Mouse (Mus musculus): ENCODE results near the gene Ldhd. TPM values are rescaled to one million over a fixed set of nuclear protein-coding genes. Genes with fewer than 3 reads are reported as not detected.

Gene Ldhd
- total RNA-seq, 4 experiments from 2014 or later: 10.6 to 11.4 (median 10.8) TPM

DNA sequence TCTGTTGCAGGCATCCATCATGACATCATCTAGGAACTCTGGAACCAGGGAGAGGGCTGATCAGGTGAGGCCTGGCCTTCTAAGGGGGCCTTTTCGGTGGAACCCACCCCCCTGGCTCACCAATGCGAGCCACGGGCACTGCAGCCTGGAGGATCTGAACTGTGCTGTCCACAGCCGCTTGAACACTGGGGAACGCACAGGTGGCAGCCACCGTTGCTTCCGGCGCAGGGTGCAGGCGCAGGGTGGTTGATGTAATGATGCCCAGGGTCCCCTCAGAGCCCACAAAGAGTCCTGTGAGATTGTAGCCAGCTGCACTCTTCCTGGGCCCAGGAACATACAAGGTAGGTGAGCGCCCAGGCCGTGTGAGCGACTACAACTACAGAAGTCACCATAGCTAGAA lies 1.8 kb downstream of the Ldhd start:
- no peak for DNase-seq (ENCODE audit: low spot score in 2 of 2)

DNA sequence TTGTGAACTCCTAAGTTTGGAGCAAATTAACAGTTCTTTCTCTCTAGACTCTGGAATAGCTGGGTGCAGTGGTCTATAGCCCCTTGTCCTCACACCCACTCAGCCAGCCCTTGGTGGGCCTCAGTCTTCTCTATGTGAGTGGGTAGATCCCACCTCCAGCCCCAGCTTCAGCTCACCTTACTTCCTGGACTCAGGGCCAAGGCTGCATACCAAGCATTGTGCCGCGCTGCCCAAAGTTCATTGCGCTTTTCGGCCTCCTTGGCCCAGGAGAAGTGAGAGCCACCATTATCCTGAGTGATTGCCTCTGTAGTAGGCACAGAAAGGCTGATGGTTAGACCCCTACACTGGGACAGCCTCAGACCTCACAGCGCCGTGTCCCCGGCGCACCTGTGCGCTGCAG lies 2.3 kb downstream of the Ldhd start:
- no peak for DNase-seq (ENCODE audit: low spot score in 2 of 2)

DNA sequence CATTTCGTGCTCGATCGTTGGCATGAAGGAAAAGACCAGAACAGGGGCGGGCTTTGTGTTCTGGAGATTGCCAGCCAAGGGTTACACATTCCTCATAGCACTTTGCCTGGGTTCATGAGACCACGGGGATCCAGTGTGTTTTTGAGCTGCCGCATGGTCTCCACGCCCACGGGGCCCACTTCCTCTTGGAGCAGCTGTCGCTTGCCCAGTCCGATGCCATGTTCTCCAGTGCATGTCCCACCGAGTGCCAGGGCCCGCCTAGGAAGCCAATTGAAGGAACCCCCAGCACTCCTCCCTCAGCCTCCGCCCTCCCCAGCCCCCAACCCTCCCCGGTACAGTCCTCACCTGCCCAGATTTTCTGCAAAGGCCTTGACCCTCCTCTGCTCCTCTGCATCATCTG lies 3.2 kb downstream of the Ldhd start:
- peak in 1 of 2 experiments; percentile 51 for DNase-seq (ENCODE audit: low spot score in 2 of 2)

DNA sequence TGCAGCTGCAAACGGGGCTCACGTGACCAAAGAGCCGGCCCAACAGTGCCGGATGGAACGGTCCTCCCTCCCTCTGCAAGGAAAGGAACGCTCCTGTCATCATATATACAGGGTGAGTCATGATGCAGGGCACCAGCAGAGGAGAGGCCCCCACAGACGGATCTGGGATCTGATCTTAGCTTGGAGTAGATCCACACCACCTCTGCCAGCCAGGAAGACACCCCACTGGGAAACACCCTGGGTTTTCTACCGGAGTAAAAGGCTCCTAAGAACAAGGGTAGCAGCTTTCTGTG lies 3.7 kb downstream of the Ldhd start:
- peak in 1 of 2 experiments; percentile 65 for DNase-seq (ENCODE audit: low spot score in 2 of 2)

- DNase-seq (ENCODE audit: low spot score in 2 of 2): peak; percentile 39 to 67
Measured at GRCm38 (mm10) chr8:111625694-111626527, 4.3 kb downstream of the Ldhd start.

DNA sequence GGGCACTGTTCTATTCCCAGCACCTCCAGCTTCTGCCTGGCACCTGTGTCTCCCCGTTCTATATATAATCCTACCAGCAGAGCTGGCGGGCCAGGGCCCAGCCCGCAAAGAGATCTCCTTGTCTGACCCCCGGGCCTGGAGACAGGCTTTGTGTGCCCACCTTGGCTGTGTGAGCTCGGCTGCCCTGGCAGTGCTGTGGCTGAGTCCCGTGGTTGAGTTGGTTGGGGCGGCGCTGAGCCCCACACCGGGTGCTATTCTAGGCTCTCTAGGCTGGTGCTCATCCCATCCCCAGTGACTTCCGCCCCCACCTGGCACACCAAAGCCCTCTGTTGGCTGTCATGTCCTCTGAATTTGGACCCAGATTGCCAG lies 5.3 kb downstream of the Ldhd start:
- DNase-seq (ENCODE audit: low spot score in 2 of 2): peak in 1 of 2 experiments; percentile 51

DNA sequence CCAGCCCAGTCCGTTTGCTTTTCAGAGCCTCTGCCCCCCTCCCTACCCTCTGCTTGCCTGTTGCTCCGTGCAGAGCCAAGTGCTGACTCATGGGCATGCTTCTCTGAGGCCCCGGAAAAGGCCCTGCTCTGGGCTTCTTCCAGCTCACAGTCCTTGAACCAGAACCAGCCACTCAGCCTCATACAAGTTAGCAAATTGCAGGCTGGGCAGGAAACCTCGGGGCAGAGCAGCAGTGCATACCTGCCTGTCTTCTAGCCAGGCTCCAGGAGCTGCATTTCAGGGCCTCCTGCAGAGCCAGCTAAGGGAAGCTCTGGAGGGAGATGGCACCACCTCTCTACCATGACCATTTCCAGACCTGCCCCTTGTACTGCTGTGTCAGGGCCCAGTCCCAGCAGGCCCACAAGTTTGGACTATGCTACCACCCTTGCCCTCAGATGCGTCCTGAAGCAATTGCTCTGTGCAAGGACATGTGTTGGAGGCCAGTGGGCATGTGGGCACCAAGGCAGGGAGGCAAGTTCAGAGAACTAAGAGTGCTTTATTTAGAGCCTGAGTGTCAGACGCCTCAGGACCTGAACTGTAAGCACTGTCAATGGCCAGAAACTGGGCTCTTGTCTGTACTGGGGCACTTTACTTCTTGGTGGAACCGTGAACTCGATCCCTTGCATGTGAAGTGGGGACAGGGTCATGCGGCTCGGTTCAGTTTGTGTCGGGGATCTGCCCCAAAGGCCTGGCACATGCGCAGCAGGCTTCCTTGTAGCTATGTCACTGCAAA lies 5.9 kb downstream of the Ldhd start:
- peak; percentile 38 to 71 for DNase-seq (ENCODE audit: low spot score in 2 of 2)

DNA sequence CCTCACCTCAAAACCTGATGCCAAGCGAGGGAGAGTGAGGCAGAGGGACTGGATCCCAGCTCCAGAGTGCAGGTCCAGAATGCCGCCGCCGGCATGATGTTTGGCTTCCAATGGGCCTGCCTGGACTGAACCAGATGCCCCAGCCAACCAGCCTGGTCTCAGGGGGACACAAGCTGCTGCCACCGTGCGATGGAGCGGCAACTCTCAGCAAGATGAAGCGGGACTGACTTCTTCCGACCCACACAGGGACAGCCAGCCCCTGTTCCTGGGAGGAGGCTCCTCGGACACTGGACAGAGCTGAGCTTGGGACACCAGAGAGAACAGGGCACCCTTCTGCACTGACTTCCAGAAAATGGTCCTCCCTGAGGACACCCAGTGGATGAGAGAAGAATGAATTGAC lies 7.6 kb downstream of the Ldhd start:
- DNase-seq (ENCODE audit: low spot score in 2 of 2): no peak

DNA sequence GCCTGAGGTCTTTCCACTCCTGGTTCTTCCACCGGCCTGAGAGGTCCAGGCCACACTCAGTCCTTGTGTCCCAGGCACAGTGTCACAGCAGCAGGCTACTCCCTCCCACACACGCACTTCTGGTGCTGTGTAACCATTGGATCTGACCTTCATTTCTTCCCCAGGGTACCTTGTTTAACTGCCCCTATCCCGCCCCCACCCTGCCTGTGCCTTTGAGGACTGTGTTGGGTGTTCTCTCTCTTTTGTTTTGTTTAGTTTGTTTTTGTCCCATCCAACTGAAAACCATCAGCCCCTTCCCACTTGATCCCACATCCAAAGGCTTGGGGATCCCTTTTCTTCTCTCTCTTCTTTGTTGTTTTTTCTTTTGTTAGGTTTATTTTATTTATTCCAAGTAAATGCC lies 8.1 kb downstream of the Ldhd start:
- DNase-seq (ENCODE audit: low spot score in 2 of 2): no peak

- no peak for DNase-seq (ENCODE audit: low spot score in 2 of 2)
Measured at GRCm38 (mm10) chr8:111619936-111620335, 10.2 kb downstream of the Ldhd start.

DNA sequence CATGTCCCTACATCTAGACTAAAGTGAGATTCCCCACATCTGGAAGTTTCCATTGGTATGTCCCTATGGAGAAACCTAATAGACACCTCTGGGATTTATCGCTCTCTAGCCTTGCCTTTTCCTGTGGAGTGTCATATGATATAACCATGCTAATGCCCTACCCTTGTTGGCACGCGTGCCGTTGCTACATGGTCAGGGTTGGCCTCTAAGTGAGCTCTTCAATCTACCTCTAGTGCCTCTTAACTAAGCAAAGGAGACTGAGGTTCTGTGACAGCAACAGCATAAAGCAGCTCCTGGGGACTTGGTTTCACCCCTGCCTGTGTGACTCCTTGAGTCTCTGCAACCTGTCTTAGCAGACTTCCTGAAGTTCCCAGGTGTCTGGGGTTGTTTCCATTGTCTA lies 11.9 kb downstream of the Ldhd start:
- no peak for DNase-seq (ENCODE audit: low spot score in 2 of 2)

DNA sequence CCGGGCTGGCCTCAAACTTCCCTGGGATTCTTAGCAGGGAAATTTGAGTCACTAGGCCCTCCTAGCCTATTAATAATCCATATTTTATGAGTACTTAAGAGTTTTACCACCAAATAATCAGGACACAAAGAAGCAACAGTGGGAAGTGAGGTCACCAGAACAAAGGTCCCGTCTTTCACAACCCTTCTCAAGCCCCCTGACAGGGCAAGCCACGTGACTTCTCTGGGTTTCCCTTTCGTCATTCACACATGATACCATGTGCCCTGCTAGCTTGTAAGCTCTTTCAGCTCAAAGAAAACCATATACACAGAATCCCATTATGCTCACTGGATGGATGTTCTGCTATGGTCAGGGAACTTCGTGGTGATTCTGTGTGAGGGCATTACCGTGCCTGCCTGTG lies 12.4 kb downstream of the Ldhd start:
- no peak for DNase-seq (ENCODE audit: low spot score in 2 of 2)

- no peak for DNase-seq (ENCODE audit: low spot score in 2 of 2)
Measured at GRCm38 (mm10) chr8:111614786-111615701, 15.1 kb downstream of the Ldhd start.

DNA sequence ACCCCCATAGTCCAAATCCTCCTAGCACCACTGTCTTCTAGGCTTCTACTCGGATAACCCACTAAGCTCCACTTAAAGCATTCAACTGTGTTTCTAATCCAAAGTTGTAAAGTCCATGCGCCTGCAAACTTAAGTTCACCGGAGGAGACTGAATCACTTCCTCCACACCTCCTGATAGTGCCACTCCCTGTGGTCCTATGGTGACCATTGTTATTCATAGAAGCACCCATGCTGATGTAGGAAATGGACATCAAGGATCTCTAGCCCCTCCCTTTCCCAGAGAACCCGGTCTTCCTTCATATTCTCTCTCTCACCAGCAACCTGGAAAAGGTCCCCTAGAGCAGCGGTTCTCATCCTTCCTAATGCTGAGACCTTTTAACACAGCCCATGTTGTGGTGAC lies 17.0 kb downstream of the Ldhd start:
- no peak for DNase-seq (ENCODE audit: low spot score in 2 of 2)

GRCm38 (mm10) chr8:111607414-111607813 lies 22.8 kb downstream of the Ldhd start:
- DNase-seq (ENCODE audit: low spot score in 2 of 2): no peak

DNA sequence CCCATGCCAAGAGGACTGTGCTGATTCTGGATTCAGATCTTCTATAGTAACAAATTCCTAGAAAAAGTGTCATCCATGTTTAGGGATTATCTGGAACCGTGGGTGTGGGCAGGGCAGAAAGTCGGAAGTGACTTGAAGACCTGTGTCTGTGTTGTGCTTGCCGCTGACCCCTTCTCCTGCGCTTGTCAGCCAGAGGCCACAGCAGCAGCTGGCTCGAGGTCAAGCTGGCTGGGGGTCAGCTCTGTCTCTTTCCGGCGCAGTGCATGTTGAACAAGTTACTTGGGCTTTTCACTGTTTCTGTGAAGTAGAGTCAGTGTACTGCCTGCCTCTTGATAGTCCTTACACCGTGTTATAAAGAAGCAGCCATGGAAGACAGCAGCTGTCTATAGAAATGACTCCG lies 23.2 kb downstream of the Ldhd start:
- DNase-seq (ENCODE audit: low spot score in 2 of 2): no peak

GRCm38 (mm10) chr8:111604986-111605385 lies 25.2 kb downstream of the Ldhd start:
- no peak for DNase-seq (ENCODE audit: low spot score in 2 of 2)

DNA sequence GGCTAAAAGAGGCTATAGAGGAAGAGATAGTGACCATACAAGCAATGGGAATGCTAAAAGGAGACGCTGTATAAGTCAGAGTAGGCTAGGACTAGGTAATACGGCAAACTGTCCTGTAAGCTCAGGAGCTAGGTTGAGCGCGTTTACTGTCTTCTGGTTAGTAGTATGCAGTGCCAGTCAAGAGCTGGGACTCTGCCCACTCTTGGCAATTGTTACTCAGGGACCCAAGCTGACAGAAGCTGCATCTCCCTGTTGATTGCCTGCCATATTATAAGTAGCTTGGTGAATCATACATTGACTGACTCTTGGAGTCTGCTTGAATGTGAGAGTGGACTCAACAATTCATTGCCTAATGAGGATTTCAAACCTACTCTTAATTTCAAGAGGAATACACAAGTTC lies 28.1 kb downstream of the Ldhd start:
- DNase-seq (ENCODE audit: low spot score in 2 of 2): peak in 1 of 2 experiments; percentile 42

- no peak for DNase-seq (ENCODE audit: low spot score in 2 of 2)
Measured at GRCm38 (mm10) chr8:111599707-111600444, 30.3 kb downstream of the Ldhd start.

GRCm38 (mm10) chr8:111597310-111597709 lies 32.9 kb downstream of the Ldhd start:
- DNase-seq (ENCODE audit: low spot score in 2 of 2): no peak

GRCm38 (mm10) chr8:111596485-111596821 lies 33.7 kb downstream of the Ldhd start:
- no peak for DNase-seq (ENCODE audit: low spot score in 2 of 2)

All from left cerebral cortex, adult 8-10 months (tissue).